Mouse (Mus musculus) bone marrow, adult 2 months (tissue): ENCODE results near the gene Ppp1r13b. TPM values are rescaled to one million over a fixed set of nuclear protein-coding genes. Genes with fewer than 3 reads are reported as not detected.

Experiments used
- H3K27ac ChIP-seq: fragments of 200-500 bp; 2 replicates; pipeline ENCODE4 v1.5.1; 2012; ENCODE audit warnings: low read depth, mild to moderate bottlenecking, control low read depth, inconsistent platforms, low read length; ENCODE audit not compliant: control insufficient read depth, poor library complexity, insufficient read depth
- H3K4me1 ChIP-seq: fragments of 200-500 bp; 2 replicates; pipeline ENCODE4 v1.6.1; 2011; ENCODE audit warnings: low read length; ENCODE audit not compliant: control insufficient read depth, insufficient read depth
- H3K4me3 ChIP-seq: fragments of 200-500 bp; replicated peaks from 2 replicates; pipeline ENCODE3; 2011; ENCODE audit warnings: mild to moderate bottlenecking, low read depth, low read length, control low read depth; ENCODE audit not compliant: control insufficient read depth
- CTCF ChIP-seq: fragments of 200-500 bp; IDR thresholded peaks from 2 replicates; pipeline ENCODE4 v1.5.1; 2011; ENCODE audit warnings: low read length, control low read depth; ENCODE audit not compliant: control insufficient read depth, insufficient read depth
- POLR2A ChIP-seq: fragments of 200-500 bp; IDR thresholded peaks from 2 replicates; pipeline ENCODE4 v1.6.1; 2011; ENCODE audit warnings: low read depth, mild to moderate bottlenecking, control low read depth, low read length, borderline replicate concordance; ENCODE audit not compliant: control insufficient read depth
- WGBS: fragments of 180-500 bp; shearing (Covaris S2); methylation state at CpG from one replicate; pipeline ENCODE4 v1.1.7; 2018; 5-methylcytosine and 5-hydroxymethylcytosine counted together
- polyA plus RNA-seq: library from polyadenylated mRNA; stranded (reverse); fragments of >200 nt; gene quantifications from 2 replicates; pipeline ENCODE4 v1.2.4, GENCODE M21; 2011; ENCODE audit warnings: low replicate concordance; ENCODE audit not compliant: missing spikeins, insufficient read depth, insufficient read length

The Ppp1r13b gene
- polyA plus RNA-seq, 1 experiment: 10.9 TPM

DNA sequence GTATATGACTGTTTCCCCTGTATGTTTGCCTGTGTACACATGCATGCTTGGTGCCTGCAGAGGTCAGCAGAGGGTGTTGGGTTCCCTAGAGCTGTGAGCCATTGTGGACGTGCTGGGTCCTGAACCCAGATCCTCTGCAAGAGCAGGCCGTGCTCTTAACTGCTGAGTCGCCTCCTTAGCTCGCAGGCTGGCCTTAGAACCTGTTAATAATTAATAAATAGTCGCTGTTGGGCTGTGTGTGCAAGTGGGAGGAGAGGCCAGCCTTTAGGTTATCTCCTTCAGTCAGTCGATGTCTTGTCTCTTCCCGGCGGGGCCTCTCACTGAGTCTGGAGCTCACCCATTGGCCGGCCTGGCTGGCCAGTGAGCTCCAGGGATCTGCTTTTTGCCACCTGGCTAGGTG is 90.9 kb downstream of the Ppp1r13b start:
- H3K4me1 ChIP-seq: peaks cover 4% of the 10 kb centered on the region
- no peak overlapping the region for H3K4me3 ChIP-seq
- WGBS: 60% methylated on average over 9 of the region's 9 CpGs
- peak overlapping the region; percentile 0; the same call in 1 of the 2 replicates for H3K27ac ChIP-seq
- TF ChIP-seq CTCF (no peak), POLR2A (no peak)

GRCm38 (mm10) chr12:111816528-111816927 is 91.4 kb downstream of the Ppp1r13b start:
- Histone ChIP-seq H3K27ac (peak overlapping the region; percentile 0; the same call in 1 of the 2 replicates), H3K4me3 (no peak overlapping the region), H3K4me1 (peaks cover 4% of the 10 kb centered on the region)
- no peak for TF ChIP-seq POLR2A
- TF ChIP-seq CTCF: no peak
- WGBS: 89% methylated on average over 13 of the region's 13 CpGs

DNA sequence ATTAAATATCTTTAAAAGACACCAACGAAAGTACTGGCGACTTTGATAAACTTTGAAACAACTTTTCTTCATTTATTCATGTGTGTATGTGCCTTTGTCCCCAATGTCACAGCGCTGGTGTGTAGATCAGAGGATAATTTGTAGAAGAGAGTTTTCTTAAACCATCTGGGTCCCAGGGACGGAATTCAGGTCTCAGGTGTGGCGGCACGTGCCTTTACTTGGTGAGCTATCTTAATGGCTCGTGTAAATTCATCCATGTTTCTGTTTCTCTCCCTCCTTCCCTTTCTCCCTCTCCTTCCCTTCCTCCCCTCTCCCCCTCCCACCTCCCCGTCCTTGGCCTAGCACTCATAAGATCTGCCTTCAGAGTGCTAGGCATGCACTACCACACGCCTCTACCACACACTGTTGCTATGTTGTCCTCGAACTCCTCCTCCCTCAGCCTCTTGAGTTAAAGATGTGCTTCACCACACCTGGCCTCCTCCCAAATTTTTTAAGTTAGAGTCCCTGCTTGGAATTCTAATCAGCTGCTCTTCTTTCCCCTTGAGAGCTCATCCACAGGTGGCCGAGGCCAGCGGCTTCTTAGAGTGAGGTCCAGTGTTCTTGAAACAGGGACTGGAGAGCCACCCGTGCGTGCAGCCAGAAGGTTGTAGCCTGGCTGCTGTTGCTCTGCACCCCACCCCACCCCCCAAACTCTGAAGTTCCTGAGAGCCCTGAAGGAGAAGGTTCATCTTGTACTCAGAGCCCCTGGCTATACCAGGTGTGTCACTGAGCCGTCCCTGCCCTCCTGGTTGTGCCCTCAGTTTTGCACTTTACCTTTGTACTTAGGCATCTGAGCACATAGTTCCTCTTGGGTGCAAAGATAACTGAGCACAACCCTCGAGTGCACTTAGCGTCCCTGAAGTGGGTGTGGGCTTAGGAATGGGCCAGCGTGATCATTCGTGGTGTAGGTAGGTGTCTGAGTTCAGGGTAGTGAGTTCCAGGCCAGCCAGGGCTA is 92.8 kb downstream of the Ppp1r13b start:
- Histone ChIP-seq H3K4me1 (peaks cover 4% of the 10 kb centered on the region), H3K4me3 (peak overlapping the region; percentile 45), H3K27ac (no peak overlapping the region)
- 39% methylated on average over 19 of the region's 19 CpGs for WGBS
- TF ChIP-seq CTCF (no peak), POLR2A (no peak)

DNA sequence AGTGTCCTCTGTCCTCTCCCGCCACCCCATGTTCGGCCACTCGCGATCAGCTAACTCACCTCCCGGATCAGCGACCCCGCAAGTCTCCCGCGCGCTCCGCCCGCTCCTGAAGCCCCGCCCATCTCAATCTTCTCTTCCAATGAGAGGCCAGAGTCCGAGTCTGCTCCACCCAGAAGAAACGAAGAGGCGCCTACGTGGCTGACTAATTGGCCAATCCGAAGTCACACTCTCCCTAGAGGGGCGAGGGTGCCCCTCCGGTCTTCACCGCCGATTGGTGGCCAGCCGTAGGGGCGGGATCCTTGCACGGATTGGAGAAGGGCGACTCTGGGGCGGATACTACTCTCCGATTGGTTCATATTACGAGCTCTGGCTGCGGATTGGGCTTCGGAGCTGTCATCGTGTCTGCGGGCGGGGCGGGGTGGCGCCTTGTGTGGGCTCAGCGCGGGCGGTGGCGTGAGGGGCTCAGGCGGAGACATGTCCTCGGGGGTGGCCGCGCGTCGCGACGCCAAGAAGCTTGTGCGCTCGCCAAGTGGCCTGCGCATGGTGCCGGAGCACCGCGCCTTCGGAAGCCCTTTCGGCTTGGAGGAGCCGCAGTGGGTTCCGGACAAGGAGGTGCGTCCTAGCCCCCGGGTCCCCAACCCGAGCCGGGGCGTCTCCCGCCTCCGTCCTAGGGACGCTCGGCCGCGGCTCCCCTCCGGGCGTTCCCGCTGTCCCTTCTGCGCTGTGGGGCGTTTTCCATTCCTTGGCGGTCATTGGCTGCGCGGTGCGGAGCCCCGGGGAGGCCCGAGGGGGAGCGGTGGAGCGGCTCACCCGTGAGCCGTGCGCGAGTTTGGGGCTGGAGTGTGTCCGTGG is 93.9 kb downstream of the Ppp1r13b start, which contains the start of the genes Xrcc3 and Zfyve21:
Gene Xrcc3 (minus strand): TSS at position 108 of the 852 bp plus-strand sequence.
Gene Zfyve21 (plus strand): TSS at position 405 of the 852 bp plus-strand sequence.
- peak within 1 kb of the TSS; percentile 82 for H3K27ac ChIP-seq
- H3K4me1 ChIP-seq: peaks cover 6% of the 10 kb centered on the region
- peak within 1 kb of the TSS; percentile 75 for H3K4me3 ChIP-seq
- under 1% methylated on average over 87 of the region's 87 CpGs for WGBS
- TF ChIP-seq CTCF (no peak), POLR2A (peak; percentile 58; the same call in 1 of the 2 replicates)

GRCm38 (mm10) chr12:111813111-111813765 is 94.7 kb downstream of the Ppp1r13b start:
- TF ChIP-seq POLR2A: no peak
- TF ChIP-seq CTCF: no peak
- H3K27ac ChIP-seq: no peak overlapping the region
- H3K4me3 ChIP-seq: peak overlapping the region; percentile 75
- WGBS: 5% methylated on average over 27 of the region's 27 CpGs
- peaks cover 6% of the 10 kb centered on the region for H3K4me1 ChIP-seq

GRCm38 (mm10) chr12:111812611-111813010 is 95.3 kb downstream of the Ppp1r13b start:
- H3K4me1 ChIP-seq: peaks cover 6% of the 10 kb centered on the region
- no peak for TF ChIP-seq CTCF
- no peak for TF ChIP-seq POLR2A
- H3K4me3 ChIP-seq: peak overlapping the region; percentile 75
- H3K27ac ChIP-seq: no peak overlapping the region
- WGBS: 78% methylated on average over 12 of the region's 12 CpGs

GRCm38 (mm10) chr12:111812075-111812474 is 95.8 kb downstream of the Ppp1r13b start:
- no peak overlapping the region for H3K4me3 ChIP-seq
- peaks cover 6% of the 10 kb centered on the region for H3K4me1 ChIP-seq
- TF ChIP-seq POLR2A: no peak
- TF ChIP-seq CTCF: no peak
- H3K27ac ChIP-seq: no peak overlapping the region
- WGBS: 78% methylated on average over 13 of the region's 13 CpGs
